Mouse (Mus musculus) intestine, postnatal 0 days (tissue): ENCODE measurements around the gene Ten1. TPM values are rescaled to one million over a fixed set of nuclear protein-coding genes. Genes with fewer than 3 reads are reported as not detected.

ENCODE experiments used
- ATAC-seq: fragments of 200-750 bp; cut with Nextera tagmentation; 2 replicates; pipeline ENCODE4 v1.8.0; 2017; ENCODE audit warnings: mild to moderate bottlenecking, moderate TSS enrichment, moderate library complexity
- H3K27ac ChIP-seq: fragments of 300-500 bp; sonication (generic); 2 replicates; pipeline ENCODE4 v1.5.1; 2014; ENCODE audit warnings: mild to moderate bottlenecking, low read depth, low read length, moderate library complexity
- H3K27me3 ChIP-seq: fragments of 300-500 bp; sonication (generic); replicated peaks from 2 replicates; pipeline ENCODE4 v1.6.1; 2014; ENCODE audit warnings: low read length, mixed read lengths; ENCODE audit not compliant: control insufficient read depth, insufficient read depth
- H3K36me3 ChIP-seq: fragments of 300-500 bp; sonication (generic); 2 replicates; pipeline ENCODE4 v1.6.1; 2014; ENCODE audit warnings: mild to moderate bottlenecking, moderate library complexity; ENCODE audit not compliant: control insufficient read depth, insufficient read depth
- H3K4me1 ChIP-seq: fragments of 300-500 bp; sonication (generic); replicated peaks from 2 replicates; pipeline ENCODE4 v1.6.1; 2014; ENCODE audit warnings: antibody characterized with exemption, low read length, mixed read lengths; ENCODE audit not compliant: control insufficient read depth, insufficient read depth
- H3K4me2 ChIP-seq: fragments of 300-500 bp; sonication (generic); replicated peaks from 2 replicates; pipeline ENCODE4 v1.6.1; 2014; ENCODE audit warnings: low read depth, mild to moderate bottlenecking, moderate library complexity
- H3K4me3 ChIP-seq: fragments of 300-500 bp; sonication (generic); 2 replicates; pipeline ENCODE4 v1.5.1; 2014; ENCODE audit warnings: low read depth, low read length
- H3K9ac ChIP-seq: fragments of 300-500 bp; sonication (generic); 2 replicates; pipeline ENCODE4 v1.6.1; 2014; ENCODE audit warnings: mild to moderate bottlenecking, low read depth, low read length
- H3K9me3 ChIP-seq: fragments of 300-500 bp; sonication (generic); 2 replicates; pipeline ENCODE4 v1.6.1; 2016; ENCODE audit warnings: mixed run types; ENCODE audit not compliant: control insufficient read depth
- CTCF ChIP-seq: sonication (generic); IDR thresholded peaks from 2 replicates; pipeline ENCODE4 v1.5.1; 2016; ENCODE audit warnings: low read depth, mild to moderate bottlenecking, control low read depth, antibody characterized with exemption, moderate library complexity
- WGBS: fragments of 180-500 bp; shearing (Covaris S2); extraction: QIAGEN DNeasy Blood & Tissue Kit; methylation state at CpG from one replicate; pipeline ENCODE4 v1.1.7; 2014; 5-methylcytosine and 5-hydroxymethylcytosine counted together
- polyA plus RNA-seq: library from polyadenylated mRNA; unstranded; fragments of >200 nt; fragmentation: Nextera tagmentation; extraction: Ambion mirVana; gene quantifications from 2 replicates; pipeline ENCODE4 v1.2.1, GENCODE M21; 2015

The Ten1 gene
- polyA plus RNA-seq, result 64.6 and 66.8 TPM in 2 replicates

- TF ChIP-seq CTCF, result no peak
- Histone ChIP-seq H3K4me1 (0 out of 2 replicates have a peak, but pooled peaks cover 10% of the 10 kb centered on the region), H3K9me3 (no peaks in the 10 kb centered on the region), H3K27me3 (no peaks in the 10 kb centered on the region), H3K9ac (peak within 1 kb of the TSS; percentile 90), H3K4me2 (peak within 1 kb of the TSS; percentile 80), H3K27ac (peak within 1 kb of the TSS; percentile 97), H3K4me3 (peak within 1 kb of the TSS; percentile 76), H3K36me3 (peaks cover 5% of the 10 kb centered on the region; the same call in 1 of the 2 replicates)
- under 1% methylated on average over 62 of the region's 62 CpGs for WGBS
- ATAC-seq, result peak; percentile 94
Measured at GRCm38 (mm10) chr11:116198639-116199531, at the start of gene Ten1, which contains the start of gene Acox1. Gene Ten1 (plus strand): TSS chr11:116198855. Gene Acox1 (minus strand): TSS chr11:116199045.

GRCm38 (mm10) chr11:116149341-116149740 is 49.3 kb upstream of the Ten1 start:
- Histone ChIP-seq H3K4me3 (no peak overlapping the region), H3K4me2 (no peak overlapping the region), H3K9me3 (no peaks in the 10 kb centered on the region), H3K27me3 (no peaks in the 10 kb centered on the region), H3K9ac (no peak overlapping the region), H3K4me1 (no peaks in the 10 kb centered on the region), H3K36me3 (peaks cover 87% of the 10 kb centered on the region), H3K27ac (no peak overlapping the region)
- no peak for ATAC-seq
- no peak for TF ChIP-seq CTCF
- WGBS, result 86% methylated on average over 6 of the region's 6 CpGs

- Histone ChIP-seq H3K27me3 (no peaks in the 10 kb centered on the region), H3K4me3 (no peak overlapping the region), H3K9ac (no peak overlapping the region), H3K9me3 (no peaks in the 10 kb centered on the region), H3K36me3 (peaks cover 86% of the 10 kb centered on the region), H3K4me2 (no peak overlapping the region), H3K4me1 (no peaks in the 10 kb centered on the region), H3K27ac (no peak overlapping the region)
- WGBS, result 89% methylated on average over 2 of the region's 2 CpGs
- no peak for TF ChIP-seq CTCF
- ATAC-seq, result no peak
Measured at GRCm38 (mm10) chr11:116150960-116151359, 47.7 kb upstream of the Ten1 start.

- Histone ChIP-seq H3K9me3 (no peaks in the 10 kb centered on the region), H3K9ac (no peak overlapping the region), H3K27me3 (no peaks in the 10 kb centered on the region), H3K36me3 (peaks cover 23% of the 10 kb centered on the region; the same call in 1 of the 2 replicates), H3K4me3 (no peak overlapping the region), H3K27ac (no peak overlapping the region), H3K4me1 (no peaks in the 10 kb centered on the region), H3K4me2 (no peak overlapping the region)
- no peak for TF ChIP-seq CTCF
- WGBS, result 47% methylated on average over 12 of the region's 12 CpGs
- no peak for ATAC-seq
Measured at GRCm38 (mm10) chr11:116161312-116161711, 37.3 kb upstream of the Ten1 start.

- ATAC-seq, result no peak
- H3K27ac ChIP-seq, result no peak overlapping the region
Measured at GRCm38 (mm10) chr11:116162146-116162545, 36.5 kb upstream of the Ten1 start.

GRCm38 (mm10) chr11:116163002-116163401 is 35.7 kb upstream of the Ten1 start:
- Histone ChIP-seq H3K4me2 (no peak overlapping the region), H3K9ac (no peak overlapping the region), H3K9me3 (no peaks in the 10 kb centered on the region), H3K36me3 (peaks cover 13% of the 10 kb centered on the region; the same call in 1 of the 2 replicates), H3K4me3 (no peak overlapping the region), H3K27me3 (no peaks in the 10 kb centered on the region), H3K4me1 (peaks cover 2% of the 10 kb centered on the region; the same call in 1 of the 2 replicates), H3K27ac (no peak overlapping the region)
- WGBS, result 54% methylated on average over 9 of the region's 9 CpGs
- TF ChIP-seq CTCF, result no peak
- ATAC-seq, result no peak

More at GRCm38 (mm10) chr11:116162146-116162545, 36.5 kb upstream of the Ten1 start:
- Histone ChIP-seq H3K4me1 (0 out of 2 replicates have a peak, but pooled peaks cover 2% of the 10 kb centered on the region), H3K4me2 (no peak overlapping the region), H3K9ac (no peak overlapping the region), H3K9me3 (no peaks in the 10 kb centered on the region), H3K36me3 (peaks cover 19% of the 10 kb centered on the region; the same call in 1 of the 2 replicates), H3K4me3 (no peak overlapping the region), H3K27me3 (no peaks in the 10 kb centered on the region)
- 61% methylated on average over 10 of the region's 10 CpGs for WGBS
- no peak for TF ChIP-seq CTCF
